Mouse (Mus musculus) MN1 (cell line): Measurements from ENCODE around the gene Ppm1j.

Source experiments
- DNase-seq: peaks from one replicate; pipeline ENCODE4 v3.0.0-alpha.2; 2016; ENCODE audit warnings: low spot score

The Ppm1j gene

GRCm38 (mm10) chr3:104783971-104784500 lies 3.2 kb downstream of the Ppm1j start:
- DNase-seq = no peak

- DNase-seq = no peak
These were observed 4.4 kb downstream of the Ppm1j start for GRCm38 (mm10) chr3:104785284-104785683.

DNA sequence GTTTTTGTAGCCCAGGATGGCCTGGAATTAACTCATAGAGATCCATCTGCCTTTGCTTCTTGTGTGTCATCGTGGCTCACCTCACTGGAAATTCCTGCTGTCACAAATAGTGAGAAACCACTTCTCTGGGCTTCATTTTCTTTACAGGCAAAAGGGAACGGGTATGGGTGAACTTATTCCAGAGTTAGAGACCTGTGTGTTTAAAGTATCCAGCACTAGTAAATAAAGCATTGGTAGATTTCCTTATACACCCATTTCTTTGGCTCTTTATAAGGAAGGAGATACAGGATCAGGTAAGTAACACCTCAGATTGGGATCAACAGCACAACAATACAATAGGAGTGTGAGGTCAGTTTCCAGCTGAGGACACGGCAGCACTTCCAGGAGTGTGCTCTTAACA lies 7.2 kb downstream of the Ppm1j start, which contains the start of gene Rhoc:
Gene Rhoc (plus strand): TSS at position 301 of the 400 bp plus-strand sequence.
- DNase-seq = no peak

DNA sequence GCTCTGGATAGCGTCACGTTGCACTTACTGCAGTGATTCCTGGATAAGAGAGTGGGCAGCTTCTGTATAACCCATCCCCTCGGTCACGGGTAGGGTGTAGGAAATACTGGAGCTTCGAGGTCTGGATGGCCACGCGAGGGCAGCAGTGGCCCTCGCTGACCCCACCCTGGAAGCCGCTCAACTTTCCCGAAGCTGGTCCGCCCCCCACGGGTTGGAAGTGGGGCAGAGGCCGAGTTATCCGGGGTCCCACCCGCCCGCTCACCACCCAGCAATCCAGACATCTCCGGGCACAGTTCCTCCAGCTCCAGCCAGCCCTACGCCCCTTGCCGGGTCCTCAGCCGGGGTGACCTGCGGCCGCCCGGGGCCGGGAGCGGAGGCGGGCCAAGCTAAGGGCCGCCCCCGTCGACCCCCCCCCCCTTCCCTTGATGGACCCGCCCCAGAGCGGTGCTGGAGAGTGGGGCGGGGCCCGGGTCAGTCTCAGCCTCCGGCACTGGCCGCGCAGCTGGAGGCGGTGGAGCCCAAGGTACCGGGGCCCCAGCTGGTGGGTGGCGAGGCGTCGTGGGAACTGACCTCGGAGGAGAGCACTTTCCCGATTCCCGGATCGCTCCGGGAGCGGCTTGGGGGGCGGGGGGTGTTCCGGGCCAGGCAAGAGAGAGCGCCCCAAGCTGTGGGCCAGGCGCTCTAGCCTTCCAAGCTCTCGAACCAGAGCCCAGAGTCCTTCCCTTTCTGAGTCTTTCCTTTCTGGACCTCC lies 7.9 kb downstream of the Ppm1j start:
- peak; percentile 86 for DNase-seq

- peak; percentile 51 for DNase-seq
These were observed 8.4 kb downstream of the Ppm1j start for GRCm38 (mm10) chr3:104789312-104789605.

- DNase-seq = peak; percentile 49
These were observed 9.0 kb downstream of the Ppm1j start for GRCm38 (mm10) chr3:104789822-104790221.

DNA sequence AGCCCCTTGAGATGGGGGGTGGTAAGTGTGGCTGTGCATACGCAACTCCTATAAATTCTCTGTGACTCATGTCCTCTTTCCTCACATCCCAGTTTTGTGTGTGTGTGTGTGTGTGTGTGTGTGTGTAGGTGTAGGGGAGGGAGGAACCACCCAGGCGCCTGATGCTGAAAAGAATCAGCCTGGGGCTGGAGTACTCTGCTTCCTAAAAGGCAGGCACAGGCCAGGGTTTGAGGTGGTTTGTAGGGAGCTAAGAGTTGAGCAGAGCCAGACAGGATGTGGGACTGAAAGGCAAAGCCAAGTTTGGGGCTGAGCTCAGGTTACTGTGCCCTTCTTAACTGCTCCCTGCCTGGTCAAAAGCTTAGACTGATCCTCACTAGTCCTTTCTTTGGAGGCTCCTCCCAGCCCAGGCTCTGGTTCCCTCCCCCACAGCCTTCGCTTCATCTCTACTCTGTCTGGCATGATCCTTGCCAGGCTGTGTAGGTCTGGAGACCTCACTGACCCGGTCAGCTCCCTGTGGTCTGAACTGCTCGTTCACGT lies 9.6 kb downstream of the Ppm1j start:
- peak; percentile 80 for DNase-seq

DNA sequence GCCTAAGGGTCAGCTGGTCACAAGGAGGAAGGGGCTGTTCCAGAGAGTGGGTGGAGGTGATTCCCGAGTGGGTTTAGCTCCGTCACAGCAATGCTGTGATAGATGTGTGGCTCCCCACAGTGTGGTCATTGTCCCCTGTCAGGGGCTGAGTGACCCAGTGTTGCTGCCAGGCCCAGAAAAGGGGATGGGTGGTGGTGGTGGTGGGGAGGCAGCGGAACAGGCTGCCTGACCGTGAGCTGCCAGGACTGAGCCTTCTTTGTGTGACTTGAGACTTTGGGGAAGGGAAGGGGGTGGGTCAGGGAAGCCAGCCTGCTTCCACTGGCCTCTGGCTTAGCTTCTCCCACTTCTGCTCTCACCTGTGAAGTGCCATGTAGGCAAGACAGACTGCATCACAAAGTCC lies 10.2 kb downstream of the Ppm1j start:
- DNase-seq = no peak

GRCm38 (mm10) chr3:104791671-104792070 lies 10.8 kb downstream of the Ppm1j start:
- DNase-seq = no peak

GRCm38 (mm10) chr3:104792360-104793270 lies 11.8 kb downstream of the Ppm1j start:
- DNase-seq = peak; percentile 49

GRCm38 (mm10) chr3:104793871-104794828 lies 13.3 kb downstream of the Ppm1j start:
- DNase-seq = peak; percentile 94

- DNase-seq = no peak
These were observed 14.2 kb downstream of the Ppm1j start for GRCm38 (mm10) chr3:104794953-104795470.

DNA sequence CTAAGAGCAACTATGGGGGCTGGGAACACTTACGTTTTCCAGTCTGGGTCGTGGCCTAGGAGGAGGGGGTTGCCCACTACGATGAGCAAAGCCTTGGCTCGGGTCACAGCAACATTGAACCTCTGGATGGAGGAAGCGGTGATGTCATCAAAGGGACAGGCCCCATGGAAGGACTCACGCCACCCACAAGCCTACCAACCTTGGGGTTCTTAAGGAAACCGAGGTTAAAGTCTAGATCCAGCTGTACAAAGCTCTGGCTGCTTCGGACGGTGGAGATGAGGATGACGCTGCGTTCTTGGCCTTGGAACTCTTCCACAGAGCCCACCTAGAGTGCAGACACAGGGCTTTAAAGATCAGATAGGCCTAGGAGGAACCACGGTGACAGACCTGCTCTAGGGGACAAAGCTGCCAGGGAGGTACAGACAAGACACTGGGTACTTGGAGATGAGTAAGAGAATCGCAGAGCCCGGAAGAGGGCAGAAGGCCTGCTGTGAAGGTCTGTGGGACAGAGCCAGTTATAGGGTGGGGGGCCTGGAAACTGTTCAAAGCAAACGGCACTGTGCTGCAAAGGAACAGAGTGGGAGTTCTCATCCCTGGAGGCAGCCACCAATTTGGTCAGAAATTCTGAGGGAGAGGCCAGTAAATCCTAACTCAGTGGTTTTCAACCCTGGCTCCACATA lies 14.9 kb downstream of the Ppm1j start:
- peak; percentile 45 for DNase-seq

DNA sequence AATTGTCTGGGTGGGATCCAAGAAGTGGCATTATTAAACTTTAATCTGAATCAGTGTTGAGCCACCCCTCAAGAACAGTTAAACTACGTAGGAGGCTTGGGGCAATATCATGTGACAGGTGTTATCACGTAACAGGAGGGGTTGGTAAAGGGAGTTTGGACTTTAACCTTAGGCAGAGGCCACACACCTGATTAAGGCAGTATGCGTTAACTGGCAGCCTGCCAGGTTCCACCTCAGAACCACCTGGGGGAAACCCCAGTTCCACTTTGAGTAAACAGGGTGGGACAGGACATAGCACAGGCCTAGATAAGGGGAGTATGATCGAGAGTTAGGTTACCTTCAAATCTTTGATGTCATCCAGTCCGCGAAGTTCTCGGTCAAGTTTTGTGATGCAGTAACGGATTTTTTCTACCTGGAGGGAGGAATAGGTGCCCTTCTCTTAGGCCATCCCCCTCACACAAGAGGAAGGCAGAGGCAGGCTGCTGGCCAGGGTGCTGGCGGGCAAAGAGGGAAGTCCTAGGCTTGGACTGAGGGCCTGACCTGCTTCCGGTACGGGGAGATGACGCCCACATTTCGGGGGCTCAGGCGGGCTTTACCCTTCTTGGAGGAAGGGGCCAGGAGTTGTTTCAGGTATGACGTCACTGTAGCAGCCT lies 15.7 kb downstream of the Ppm1j start:
- DNase-seq = no peak

DNA sequence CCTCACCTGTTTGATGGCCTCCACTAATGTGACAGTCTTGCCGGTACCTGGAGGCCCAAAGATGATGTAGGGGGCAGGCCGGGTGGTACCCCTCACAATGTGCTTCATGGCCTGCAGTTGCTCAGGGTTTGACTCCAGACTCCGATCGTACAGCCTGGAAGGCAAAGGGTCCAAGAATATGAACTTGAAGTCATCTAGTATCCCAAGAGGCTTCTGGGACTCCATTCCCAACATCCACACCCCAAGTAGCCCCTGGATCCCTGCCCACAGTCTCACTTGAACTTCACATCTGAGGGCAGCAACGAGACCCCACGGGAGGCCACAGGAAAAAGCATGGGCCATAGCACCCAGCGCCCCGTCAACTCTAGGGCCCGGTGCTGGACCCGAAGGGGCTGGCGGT lies 19.8 kb downstream of the Ppm1j start:
- DNase-seq = no peak

GRCm38 (mm10) chr3:104801481-104801880 lies 20.6 kb downstream of the Ppm1j start:
- no peak for DNase-seq

DNA sequence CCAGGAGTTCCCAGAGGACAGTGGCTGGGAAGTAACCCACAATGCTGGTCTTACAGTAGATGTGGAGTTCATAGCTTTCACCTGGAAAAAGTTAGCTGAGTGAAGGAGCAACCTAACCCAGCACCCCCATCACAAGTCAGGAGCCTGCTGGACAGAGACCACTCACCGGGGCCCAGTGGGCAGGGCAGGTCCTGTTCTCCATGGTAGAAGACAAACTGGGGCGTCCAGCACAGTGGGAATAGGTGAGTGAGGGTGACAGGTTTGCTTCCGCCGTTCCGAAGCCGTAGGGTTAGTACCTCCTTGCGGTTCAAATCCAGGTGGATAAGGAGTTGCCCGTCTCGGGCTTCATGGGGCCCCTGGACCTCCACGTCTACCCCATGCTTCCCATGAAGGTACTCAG lies 23.5 kb downstream of the Ppm1j start:
- DNase-seq = no peak

GRCm38 (mm10) chr3:104805539-104805938 lies 24.7 kb downstream of the Ppm1j start:
- no peak for DNase-seq

DNA sequence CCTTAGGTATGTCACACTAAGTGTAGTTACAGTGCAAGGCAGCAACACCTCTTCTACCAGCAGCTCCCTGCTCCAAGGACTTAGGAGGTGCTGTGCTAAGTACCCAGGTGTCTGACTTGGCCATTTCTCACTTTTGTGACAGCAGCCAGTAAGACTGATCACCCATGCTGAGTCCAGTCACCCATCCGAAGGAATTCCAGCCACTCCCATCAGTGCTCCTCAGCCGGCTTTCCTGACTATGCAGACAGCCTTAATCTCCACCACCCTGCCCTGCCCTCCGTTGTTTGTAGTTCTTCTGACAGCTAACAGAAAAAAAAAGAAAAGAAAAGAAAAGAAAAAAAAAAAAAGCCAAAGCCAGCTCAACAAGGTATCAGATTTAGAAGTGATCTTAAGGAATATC lies 30.9 kb downstream of the Ppm1j start:
- no peak for DNase-seq

DNA sequence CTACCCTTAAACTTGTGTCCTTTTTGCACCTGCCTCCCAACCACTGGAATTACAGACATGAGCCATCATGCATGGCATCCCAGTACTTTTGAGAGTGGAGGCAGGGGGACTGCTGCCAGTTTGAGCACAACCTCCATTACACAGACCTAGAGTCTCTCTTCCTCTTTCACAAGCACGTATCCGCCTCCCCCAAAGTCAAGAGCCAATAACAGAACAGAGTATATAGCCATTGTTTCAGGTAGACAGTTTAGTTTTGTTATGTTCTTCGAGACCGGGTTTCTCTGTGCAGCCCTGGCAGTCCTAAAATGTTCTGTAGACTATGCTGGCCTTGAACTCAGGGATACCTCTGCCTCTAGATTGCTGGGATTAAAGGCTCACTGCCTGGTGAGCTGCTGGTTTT lies 31.4 kb downstream of the Ppm1j start:
- no peak for DNase-seq
